Mouse (Mus musculus) midbrain, embryonic 11.5 days (tissue): ENCODE results near the gene Fbxl16. TPM values are rescaled to one million over a fixed set of nuclear protein-coding genes. Genes with fewer than 3 reads are reported as not detected.

Experiments used
- ATAC-seq: fragments of 200-750 bp; cut with Nextera tagmentation; 2 replicates; pipeline ENCODE4 v1.8.0; 2017; ENCODE audit warnings: moderate TSS enrichment, moderate library complexity; ENCODE audit not compliant: low FRiP score
- DNase-seq: peaks from one replicate; pipeline ENCODE4 v3.0.0; 2015; ENCODE audit warnings: low spot score; ENCODE audit errors: missing footprints
- H3K27ac ChIP-seq: fragments of 300-500 bp; sonication (generic); 2 replicates; pipeline ENCODE4 v1.5.1; 2014; ENCODE audit warnings: low read depth, low read length
- H3K27me3 ChIP-seq: fragments of 300-500 bp; sonication (generic); 2 replicates; pipeline ENCODE4 v1.6.1; 2014; ENCODE audit warnings: mild to moderate bottlenecking, low read length, moderate library complexity, mixed read lengths; ENCODE audit not compliant: control insufficient read depth, insufficient read depth
- H3K36me3 ChIP-seq: fragments of 300-500 bp; sonication (generic); 2 replicates; pipeline ENCODE4 v1.6.1; 2014; ENCODE audit warnings: mild to moderate bottlenecking, low read length, moderate library complexity, mixed read lengths; ENCODE audit not compliant: control insufficient read depth, insufficient read depth
- H3K4me1 ChIP-seq: fragments of 300-500 bp; sonication (generic); 2 replicates; pipeline ENCODE4 v1.6.1; 2014; ENCODE audit warnings: low read length; ENCODE audit not compliant: control insufficient read depth, insufficient read depth
- H3K4me2 ChIP-seq: fragments of 300-500 bp; sonication (generic); 2 replicates; pipeline ENCODE4 v1.6.1; 2014; ENCODE audit warnings: mild to moderate bottlenecking, moderate library complexity
- H3K4me3 ChIP-seq: fragments of 300-500 bp; sonication (generic); 2 replicates; pipeline ENCODE4 v1.5.1; 2014; ENCODE audit warnings: low read depth, low read length
- H3K9ac ChIP-seq: fragments of 300-500 bp; sonication (generic); 2 replicates; pipeline ENCODE4 v1.6.1; 2014; ENCODE audit warnings: low read length
- H3K9me3 ChIP-seq: fragments of 300-500 bp; sonication (generic); 2 replicates; pipeline ENCODE4 v1.6.1; 2016; ENCODE audit warnings: low read length; ENCODE audit not compliant: control insufficient read depth
- WGBS: fragments of 180-500 bp; shearing (Covaris S2); extraction: QIAGEN DNeasy Blood & Tissue Kit; methylation state at CpG from one replicate; pipeline ENCODE4 v1.1.7; 2014; 5-methylcytosine and 5-hydroxymethylcytosine counted together
- polyA plus RNA-seq: library from polyadenylated mRNA; unstranded; fragments of >200 nt; fragmentation: Nextera tagmentation; extraction: Ambion mirVana; gene quantifications from 2 replicates; pipeline ENCODE4 v1.2.1, GENCODE M21; 2014

Fbxl16 gene
- polyA plus RNA-seq, 1 experiment from 2014 or later = 11.2 TPM

DNA sequence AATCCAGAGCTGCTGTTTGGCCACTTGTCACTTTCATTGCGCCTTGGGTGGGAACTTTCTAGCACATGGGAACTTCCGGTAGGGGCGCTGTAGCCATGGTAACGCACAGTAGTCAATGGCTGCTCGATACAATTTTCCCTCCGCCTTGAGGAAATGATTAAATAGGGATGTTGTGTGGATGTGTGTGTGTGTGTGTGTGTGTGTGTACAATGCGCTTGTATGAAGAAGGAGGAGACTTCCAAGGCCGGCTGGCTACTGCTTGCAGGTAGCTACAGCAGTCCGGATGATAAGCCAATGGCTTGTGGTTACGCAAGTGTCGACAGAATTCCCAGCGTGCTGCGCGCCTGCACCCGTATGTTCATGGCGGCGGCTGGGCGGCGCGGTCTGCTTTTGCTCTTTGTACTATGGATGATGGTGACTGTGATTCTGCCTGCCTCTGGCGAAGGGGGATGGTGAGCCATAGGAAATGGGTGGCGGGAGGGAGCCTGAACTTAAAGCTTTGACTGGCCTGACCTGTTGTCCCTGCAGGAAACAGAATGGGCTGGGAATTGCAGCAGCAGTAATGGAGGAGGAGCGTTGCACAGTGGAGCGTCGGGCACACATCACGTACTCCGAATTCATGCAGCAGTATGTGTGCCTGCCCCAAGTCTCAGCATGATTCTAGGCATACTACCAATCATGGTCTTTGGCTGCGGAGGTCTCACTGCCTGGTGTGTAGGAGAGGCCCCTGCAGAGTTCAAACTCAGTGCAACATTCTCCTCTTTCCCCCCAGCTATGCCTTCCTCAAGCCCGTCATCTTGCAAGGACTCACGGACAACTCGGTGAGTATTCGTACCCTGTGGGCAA, 20.1 kb downstream of the Fbxl16 start, which contains the start of gene Jmjd8:
Jmjd8 (plus strand) TSS at position 156 of the 846 bp plus-strand sequence.
- Histone ChIP-seq H3K9me3 (no peaks in the 10 kb centered on the region), H3K4me2 (peak within 1 kb of the TSS; percentile 90), H3K36me3 (peaks cover 11% of the 10 kb centered on the region; the same call in 1 of the 2 replicates), H3K4me1 (peaks cover 47% of the 10 kb centered on the region), H3K27ac (peak within 1 kb of the TSS; percentile 87), H3K4me3 (peak within 1 kb of the TSS; percentile 68), H3K27me3 (no peaks in the 10 kb centered on the region), H3K9ac (peak within 1 kb of the TSS; percentile 89)
- DNase-seq = peak; percentile 99
- under 1% methylated on average over 32 of the region's 32 CpGs for WGBS
- peak; percentile 20 for ATAC-seq

DNA sequence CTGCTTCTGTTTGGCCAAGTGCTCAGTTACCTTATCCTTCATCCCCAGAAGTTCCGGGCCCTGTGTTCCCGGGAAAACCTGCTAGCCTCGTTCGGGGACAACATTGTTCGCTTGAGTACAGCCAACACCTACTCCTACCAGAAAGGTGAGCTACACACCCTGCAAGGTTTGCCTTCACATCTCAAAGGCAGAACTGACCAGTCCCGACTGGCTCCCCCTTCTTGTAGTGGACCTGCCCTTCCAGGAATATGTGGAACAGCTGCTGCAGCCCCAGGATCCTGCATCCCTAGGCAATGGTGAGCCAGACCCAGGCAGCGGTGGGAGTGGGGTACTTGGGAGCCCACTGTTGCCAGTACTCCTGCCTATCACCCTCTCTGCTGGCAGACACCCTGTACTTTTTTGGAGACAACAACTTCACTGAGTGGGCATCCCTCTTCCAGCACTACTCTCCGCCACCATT, 20.7 kb downstream of the Fbxl16 start:
- Histone ChIP-seq H3K9ac (peak overlapping the region; percentile 89), H3K9me3 (no peaks in the 10 kb centered on the region), H3K4me3 (peak overlapping the region; percentile 68), H3K27ac (peak overlapping the region; percentile 87), H3K4me1 (peaks cover 47% of the 10 kb centered on the region), H3K27me3 (no peaks in the 10 kb centered on the region), H3K36me3 (peaks cover 11% of the 10 kb centered on the region; the same call in 1 of the 2 replicates), H3K4me2 (peak overlapping the region; percentile 90)
- no peak for DNase-seq
- no peak for ATAC-seq
- WGBS = 47% methylated on average over 8 of the region's 8 CpGs

DNA sequence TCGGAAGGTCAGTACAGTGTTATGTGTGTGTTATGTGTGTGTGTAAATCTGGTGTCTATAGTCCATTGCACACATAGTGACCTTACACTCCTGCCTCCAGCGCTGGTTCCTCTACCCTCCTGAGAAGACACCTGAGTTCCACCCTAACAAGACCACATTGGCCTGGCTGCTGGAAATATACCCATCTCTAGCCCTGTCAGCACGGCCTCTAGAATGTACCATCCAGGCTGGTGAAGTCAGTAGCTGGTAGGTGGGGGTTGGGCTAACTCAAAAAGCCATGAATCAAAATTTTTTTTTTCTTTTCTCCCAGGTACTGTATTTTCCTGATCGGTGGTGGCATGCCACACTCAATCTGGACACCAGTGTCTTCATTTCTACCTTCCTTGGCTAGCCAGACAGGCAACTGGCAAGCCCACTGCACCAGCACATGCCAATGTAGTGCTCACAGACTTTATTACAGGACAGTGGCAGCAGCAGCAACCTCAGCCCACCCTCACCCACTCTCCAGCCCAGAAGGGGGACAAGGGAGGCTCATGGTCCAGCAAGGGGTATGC, 21.4 kb downstream of the Fbxl16 start:
- H3K36me3 ChIP-seq = peaks cover 11% of the 10 kb centered on the region; the same call in 1 of the 2 replicates
- no peak overlapping the region for H3K27ac ChIP-seq
- H3K4me1 ChIP-seq = peaks cover 46% of the 10 kb centered on the region
- H3K9me3 ChIP-seq = no peaks in the 10 kb centered on the region
- H3K4me2 ChIP-seq = peak overlapping the region; percentile 90; the same call in 1 of the 2 replicates
- H3K27me3 ChIP-seq = no peaks in the 10 kb centered on the region; the same call in 1 of the 2 replicates
- ATAC-seq (no peak), DNase-seq (no peak)
- H3K4me3 ChIP-seq = peak overlapping the region; percentile 68
- no peak overlapping the region; the same call in 1 of the 2 replicates for H3K9ac ChIP-seq
- WGBS = 83% methylated on average over 4 of the region's 4 CpGs

DNA sequence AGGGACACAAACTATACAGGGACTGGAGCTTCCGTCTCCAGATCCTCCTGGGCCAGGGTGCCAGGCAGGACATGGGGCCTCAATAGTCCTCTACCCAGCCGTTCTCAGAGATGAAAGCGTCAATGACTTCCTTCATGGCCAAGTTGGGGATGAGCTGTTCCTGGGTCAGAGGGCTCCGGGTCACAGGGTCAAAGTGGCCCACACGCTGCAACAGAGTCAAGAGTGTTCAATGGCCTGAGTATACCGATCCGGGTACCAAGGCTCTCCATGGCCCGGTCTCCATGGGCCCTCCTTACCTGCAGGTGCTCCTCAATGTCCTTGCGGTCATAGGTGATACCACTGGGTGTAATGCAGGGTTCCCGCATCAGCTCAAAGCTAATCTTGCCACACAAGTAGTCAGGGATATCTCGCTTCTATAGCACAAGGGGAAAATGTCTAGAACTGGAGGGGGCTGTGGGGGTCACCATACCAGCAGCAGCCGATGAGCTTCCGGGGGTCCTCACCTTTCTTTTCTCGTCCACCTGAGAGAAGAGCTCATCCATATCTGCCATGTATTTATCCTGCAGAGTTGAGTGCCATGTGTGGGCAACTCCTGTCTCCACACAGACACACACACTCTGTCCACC, 22.0 kb downstream of the Fbxl16 start:
- Histone ChIP-seq H3K9me3 (no peaks in the 10 kb centered on the region), H3K4me3 (peak overlapping the region; percentile 71; the same call in 1 of the 2 replicates), H3K27ac (no peak overlapping the region), H3K4me1 (peaks cover 50% of the 10 kb centered on the region), H3K27me3 (no peaks in the 10 kb centered on the region; the same call in 1 of the 2 replicates), H3K9ac (no peak overlapping the region), H3K4me2 (no peak overlapping the region; the same call in 1 of the 2 replicates), H3K36me3 (peaks cover 11% of the 10 kb centered on the region; the same call in 1 of the 2 replicates)
- 84% methylated on average over 14 of the region's 14 CpGs for WGBS
- DNase-seq (no peak), ATAC-seq (no peak)

DNA sequence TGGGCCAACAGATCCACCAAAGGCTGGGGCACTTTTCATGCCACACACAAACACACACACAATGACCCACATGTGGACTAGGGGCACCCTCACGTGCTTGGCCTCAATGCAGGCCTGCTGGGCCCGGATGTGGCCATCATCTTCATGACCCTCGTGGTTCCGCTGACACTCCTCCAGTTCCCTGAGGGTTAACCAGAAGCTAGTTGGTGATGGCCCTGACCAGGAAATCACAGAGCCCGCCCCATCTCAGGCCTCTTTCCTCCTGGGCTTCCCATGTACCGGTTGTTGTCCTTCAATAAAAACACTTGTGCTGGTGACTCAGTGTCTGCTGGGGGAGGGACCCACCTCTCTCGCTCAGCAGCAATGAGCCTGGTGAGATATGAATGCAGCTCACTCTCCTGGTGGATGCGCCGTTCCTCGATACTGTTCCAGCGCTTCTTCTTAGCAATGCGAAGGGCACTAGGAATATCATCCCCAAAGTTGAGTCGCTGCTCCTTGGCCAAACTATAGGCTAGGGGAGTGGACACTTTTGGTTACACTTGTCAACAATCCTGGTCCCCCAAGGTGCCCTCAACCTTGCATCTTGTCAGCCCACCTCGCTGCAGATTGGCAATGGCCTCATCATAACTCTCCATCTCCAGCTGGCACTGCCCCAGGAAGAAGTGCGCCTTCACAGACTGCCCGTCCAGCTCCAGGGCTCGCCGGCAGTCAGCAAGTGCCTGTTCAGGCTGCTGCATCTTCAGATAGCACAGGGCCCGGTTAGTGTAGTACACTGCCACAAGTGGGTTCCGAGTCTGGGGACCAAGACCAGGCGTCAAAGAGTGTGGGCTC, 22.8 kb downstream of the Fbxl16 start:
- H3K9ac ChIP-seq = peak overlapping the region; percentile 79
- DNase-seq (no peak), ATAC-seq (no peak)
- peak overlapping the region; percentile 96 for H3K4me2 ChIP-seq
- WGBS = 66% methylated on average over 21 of the region's 21 CpGs
- no peak overlapping the region for H3K27ac ChIP-seq
- H3K9me3 ChIP-seq = no peaks in the 10 kb centered on the region
- H3K27me3 ChIP-seq = no peaks in the 10 kb centered on the region; the same call in 1 of the 2 replicates
- peaks cover 57% of the 10 kb centered on the region for H3K4me1 ChIP-seq
- H3K36me3 ChIP-seq = peaks cover 11% of the 10 kb centered on the region; the same call in 1 of the 2 replicates
- peak overlapping the region; percentile 71 for H3K4me3 ChIP-seq

GRCm38 (mm10) chr17:25832436-25833290, 23.8 kb downstream of the Fbxl16 start:
- ATAC-seq (peak; percentile 92), DNase-seq (peak; percentile 100)
- H3K4me2 ChIP-seq = peak overlapping the region; percentile 96
- H3K9me3 ChIP-seq = no peaks in the 10 kb centered on the region
- peaks cover 67% of the 10 kb centered on the region for H3K4me1 ChIP-seq
- H3K27ac ChIP-seq = peak overlapping the region; percentile 84
- no peaks in the 10 kb centered on the region; the same call in 1 of the 2 replicates for H3K27me3 ChIP-seq
- peak overlapping the region; percentile 79 for H3K9ac ChIP-seq
- under 1% methylated on average over 67 of the region's 77 CpGs for WGBS
- peak overlapping the region; percentile 71 for H3K4me3 ChIP-seq
- peaks cover 11% of the 10 kb centered on the region; the same call in 1 of the 2 replicates for H3K36me3 ChIP-seq

- H3K27me3 ChIP-seq = no peaks in the 10 kb centered on the region; the same call in 1 of the 2 replicates
- H3K9me3 ChIP-seq = no peaks in the 10 kb centered on the region
- H3K36me3 ChIP-seq = peaks cover 11% of the 10 kb centered on the region; the same call in 1 of the 2 replicates
- ATAC-seq = peak; percentile 78
- H3K4me2 ChIP-seq = peak within 1 kb of the TSS; percentile 96
- H3K27ac ChIP-seq = peak within 1 kb of the TSS; percentile 84
- WGBS = under 1% methylated on average over 24 of the region's 24 CpGs
- no peak for DNase-seq
- peaks cover 67% of the 10 kb centered on the region for H3K4me1 ChIP-seq
- peak within 1 kb of the TSS; percentile 79 for H3K9ac ChIP-seq
- peak within 1 kb of the TSS; percentile 71 for H3K4me3 ChIP-seq
These were observed 24.4 kb downstream of the Fbxl16 start, which contains the start of gene Stub1 for GRCm38 (mm10) chr17:25833291-25833663. TSS of gene Stub1 (minus strand) at chr17:25833404.
